Mouse (Mus musculus) cerebellum, adult 9-10 months (tissue): ENCODE measurements around the gene Aurka.
A peak's percentile ranks its signal among the peaks of the same experiment; 100 is the strongest.

Source experiments
- DNase-seq: peaks from one replicate; pipeline ENCODE4 v3.0.0; 2022

Gene Aurka

GRCm38 (mm10) chr2:172370411-172371223 is at the start of gene Aurka, which contains the start of gene Cstf1:
Gene Aurka (minus strand): TSS chr2:172370535.
Gene Cstf1 (plus strand): TSS chr2:172370681.
- DNase-seq: peak; percentile 96

GRCm38 (mm10) chr2:172418208-172418607 is 47.9 kb upstream of the Aurka start:
- DNase-seq: no peak

GRCm38 (mm10) chr2:172416876-172417275 is 46.5 kb upstream of the Aurka start:
- no peak for DNase-seq

- no peak for DNase-seq
Observed at GRCm38 (mm10) chr2:172416218-172416617, 45.9 kb upstream of the Aurka start.

- no peak for DNase-seq
Observed at GRCm38 (mm10) chr2:172413894-172414293, 43.6 kb upstream of the Aurka start.

- DNase-seq: no peak
Observed at GRCm38 (mm10) chr2:172413273-172413672, 42.9 kb upstream of the Aurka start.

GRCm38 (mm10) chr2:172412454-172412853 is 42.1 kb upstream of the Aurka start:
- no peak for DNase-seq

- DNase-seq: no peak
Observed at GRCm38 (mm10) chr2:172411091-172411490, 40.8 kb upstream of the Aurka start.

- DNase-seq: no peak
Observed at GRCm38 (mm10) chr2:172410686-172411085, 40.4 kb upstream of the Aurka start.

GRCm38 (mm10) chr2:172407499-172407898 is 37.2 kb upstream of the Aurka start:
- no peak for DNase-seq

- no peak for DNase-seq
Observed at GRCm38 (mm10) chr2:172406173-172406572, 35.8 kb upstream of the Aurka start.

GRCm38 (mm10) chr2:172405011-172405410 is 34.7 kb upstream of the Aurka start:
- DNase-seq: no peak

- no peak for DNase-seq
Observed at GRCm38 (mm10) chr2:172404239-172404638, 33.9 kb upstream of the Aurka start.

- DNase-seq: no peak
Observed at GRCm38 (mm10) chr2:172401116-172401825, 30.9 kb upstream of the Aurka start.

- no peak for DNase-seq
Observed at GRCm38 (mm10) chr2:172399901-172400300, 29.6 kb upstream of the Aurka start.

- no peak for DNase-seq
Observed at GRCm38 (mm10) chr2:172395961-172396360, 25.6 kb upstream of the Aurka start.

- no peak for DNase-seq
Observed at GRCm38 (mm10) chr2:172394671-172395070, 24.3 kb upstream of the Aurka start.

GRCm38 (mm10) chr2:172394052-172394392 is 23.7 kb upstream of the Aurka start:
- DNase-seq: no peak

GRCm38 (mm10) chr2:172393391-172394051 is 23.2 kb upstream of the Aurka start, which contains the start of gene Cass4:
Gene Cass4 (plus strand): TSS chr2:172393794.
- DNase-seq: no peak

- DNase-seq: no peak
Observed at GRCm38 (mm10) chr2:172392041-172392521, 21.7 kb upstream of the Aurka start.

GRCm38 (mm10) chr2:172390341-172390740 is 20.0 kb upstream of the Aurka start:
- no peak for DNase-seq

GRCm38 (mm10) chr2:172384715-172385114 is 14.4 kb upstream of the Aurka start:
- no peak for DNase-seq

GRCm38 (mm10) chr2:172381898-172382297 is 11.6 kb upstream of the Aurka start:
- no peak for DNase-seq
